Mouse (Mus musculus) colon, adult 2 months (tissue): ENCODE results near the gene Serpinb9g. TPM values are rescaled to one million over a fixed set of nuclear protein-coding genes. Genes with fewer than 3 reads are reported as not detected.

ENCODE experiments used
- polyA plus RNA-seq: library from polyadenylated mRNA; depleted of rRNA; stranded (reverse); fragments of >200 nt; gene quantifications from 2 replicates; pipeline ENCODE4 v1.2.3, GENCODE M21; 2012; rRNA removed

Serpinb9g gene
- polyA plus RNA-seq, result not detected in 2 replicates

GRCm38 (mm10) chr13:33484490-33484889, at the start of gene Serpinb9g:
TSS of gene Serpinb9g (plus strand) at chr13:33484790.

Other genes with a start within 250 kb of the Serpinb9g start
- not detected in 2 replicates for gene Serpinb9e, start 235.2 kb upstream of the Serpinb9g start, polyA plus RNA-seq
- not detected in 2 replicates for gene Serpinb9f, start 160.7 kb upstream of the Serpinb9g start, polyA plus RNA-seq
- gene Gm11397, start 89.0 kb upstream of the Serpinb9g start, polyA plus RNA-seq, result not detected in 2 replicates
- not detected in 2 replicates for gene Serpinb6d, start 176.6 kb downstream of the Serpinb9g start, polyA plus RNA-seq